Mouse (Mus musculus): ENCODE measurements around the gene Gsta1. TPM values are rescaled to one million over a fixed set of nuclear protein-coding genes. Genes with fewer than 3 reads are reported as not detected.

The Gsta1 gene
- total and polyA plus RNA-seq, 3 experiments: not detected

DNA sequence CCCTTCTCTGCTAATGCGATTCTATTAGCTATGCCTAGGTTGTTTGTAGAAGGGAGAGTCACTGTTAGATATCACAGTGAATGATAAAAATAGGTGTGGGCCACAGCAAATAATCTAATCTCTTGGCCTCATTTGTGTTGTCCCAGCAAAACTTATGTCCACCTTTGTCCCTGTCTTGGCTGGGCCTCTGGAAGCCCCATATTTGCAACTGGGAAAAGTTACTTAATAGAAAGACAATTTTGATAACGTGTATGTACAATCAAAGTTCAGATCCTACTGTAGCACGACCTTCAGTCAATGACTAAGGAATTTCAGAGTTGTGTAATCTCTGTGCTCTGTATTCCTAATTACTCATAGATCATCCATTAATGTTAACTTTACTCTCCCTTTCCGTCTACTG lies 13.4 kb upstream of the Gsta1 start:
- no peak overlapping the region for H3K9ac ChIP-seq (ENCODE audit: control insufficient read depth, low read depth, low read length, poor library complexity, severe bottlenecking)
- no peak overlapping the region for H3K4me3 ChIP-seq (ENCODE audit: control insufficient read depth in 1 of 2, insufficient read depth in 1 of 2, low read depth in 2 of 2, low read length in 2 of 2)
- H3K9me3 ChIP-seq (replicated peaks; ENCODE audit: insufficient read depth, low read length): no peaks in the 10 kb centered on the region
- no peak for DNase-seq (ENCODE audit: low read depth, low spot score)
- no peaks in the 10 kb centered on the region for H3K79me2 ChIP-seq (ENCODE audit: control insufficient read depth, insufficient read depth, low read length, poor library complexity)
- H3K27me3 ChIP-seq (ENCODE audit: control insufficient read depth in 1 of 2, insufficient read depth in 2 of 2, low read length in 2 of 2): no peaks in the 10 kb centered on the region
- peaks cover 0 to 5% of the 10 kb centered on the region in 2 experiments; a peak in 2 of 4 replicates for H3K36me3 ChIP-seq (ENCODE audit: control insufficient read depth in 1 of 2, insufficient read depth in 2 of 2, low read length in 2 of 2)
- H3K4me1 ChIP-seq (ENCODE audit: control insufficient read depth in 1 of 2, insufficient read depth in 2 of 2, low read length in 2 of 2): peaks cover 5 to 8% of the 10 kb centered on the region in 2 experiments
- no peak overlapping the region for H3K27ac ChIP-seq (ENCODE audit: control insufficient read depth, low read depth, low read length)
- TF ChIP-seq ZMIZ1 (IDR thresholded peaks at IDR 0.05; ENCODE audit: low read depth, low read length) (no peak), RCOR1 (IDR thresholded peaks at IDR 0.05; ENCODE audit: low read depth, low read length) (no peak), GABPA (IDR thresholded peaks at IDR 0.05; ENCODE audit: low read depth, low read length) (no peak), GATA1 (IDR thresholded peaks at IDR 0.05; ENCODE audit: low read depth, low read length) (no peak), CTCF (IDR thresholded peaks at IDR 0.05 in 2 of 3, conservative IDR thresholded peaks at IDR 0.05 in 1 of 3; ENCODE audit: control insufficient read depth in 1 of 3, insufficient read depth in 1 of 3, low read depth in 2 of 3, low read length in 3 of 3, poor library complexity in 1 of 3, severe bottlenecking in 1 of 3) (no peak), MXI1 (IDR thresholded peaks at IDR 0.05; ENCODE audit: low read depth, low read length) (no peak), KAT2A (conservative IDR thresholded peaks at IDR 0.05; ENCODE audit: low read depth, low read length) (no peak), JUND (IDR thresholded peaks at IDR 0.05; ENCODE audit: low read depth, low read length) (no peak), TBP (IDR thresholded peaks at IDR 0.05; ENCODE audit: low read depth, low read length) (no peak), MAX (IDR thresholded peaks at IDR 0.05; ENCODE audit: low read length) (no peak), USF1 (IDR thresholded peaks at IDR 0.05; ENCODE audit: low read depth, low read length) (no peak), NELFE (IDR thresholded peaks at IDR 0.05; ENCODE audit: low read depth, low read length) (no peak), RAD21 (IDR thresholded peaks at IDR 0.05; ENCODE audit: low read depth, low read length) (no peak), SIN3A (IDR thresholded peaks at IDR 0.05; ENCODE audit: low read length) (no peak), SMC3 (IDR thresholded peaks at IDR 0.05; ENCODE audit: low read depth, low read length) (no peak), ZKSCAN1 (IDR thresholded peaks at IDR 0.05; ENCODE audit: low read depth, low read length) (no peak), MAFK (IDR thresholded peaks at IDR 0.05; ENCODE audit: borderline replicate concordance, low read depth, low read length) (no peak), POLR2AphosphoS5 (IDR thresholded peaks at IDR 0.05; ENCODE audit: borderline replicate concordance, low read depth, low read length) (no peak), CHD2 (IDR thresholded peaks at IDR 0.05; ENCODE audit: low read length) (no peak)

DNA sequence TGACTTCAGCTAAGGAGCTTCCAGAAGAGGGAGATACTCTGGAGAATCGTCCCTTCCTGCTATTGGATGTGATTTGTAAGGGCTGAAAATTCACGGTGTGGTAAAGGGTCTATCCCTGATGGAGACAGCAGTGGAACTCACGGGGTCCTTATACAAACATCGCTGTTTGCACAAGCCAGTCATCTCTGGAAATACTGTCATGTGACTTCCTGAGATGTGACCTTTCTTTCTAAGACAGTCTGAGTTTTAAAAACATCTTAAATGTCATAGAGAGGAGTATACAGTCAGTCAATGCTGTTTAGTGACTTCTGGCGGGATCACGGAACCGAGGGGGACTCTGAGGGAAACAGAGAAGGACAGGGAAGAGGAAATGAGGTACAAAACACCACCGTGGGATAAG lies 7.8 kb upstream of the Gsta1 start:
- Histone ChIP-seq H3K36me3 (ENCODE audit: control insufficient read depth in 1 of 2, insufficient read depth in 2 of 2, low read length in 2 of 2) (no peaks in the 10 kb centered on the region), H3K9ac (ENCODE audit: control insufficient read depth, low read depth, low read length, poor library complexity, severe bottlenecking) (no peak overlapping the region), H3K4me1 (ENCODE audit: control insufficient read depth in 1 of 2, insufficient read depth in 2 of 2, low read length in 2 of 2) (no peaks in the 10 kb centered on the region), H3K9me3 (replicated peaks; ENCODE audit: insufficient read depth, low read length) (no peaks in the 10 kb centered on the region), H3K27ac (ENCODE audit: control insufficient read depth, low read depth, low read length) (no peak overlapping the region), H3K27me3 (ENCODE audit: control insufficient read depth in 1 of 2, insufficient read depth in 2 of 2, low read length in 2 of 2) (no peaks in the 10 kb centered on the region), H3K79me2 (ENCODE audit: control insufficient read depth, insufficient read depth, low read length, poor library complexity) (no peaks in the 10 kb centered on the region), H3K4me3 (ENCODE audit: control insufficient read depth in 1 of 2, insufficient read depth in 1 of 2, low read depth in 2 of 2, low read length in 2 of 2) (no peak overlapping the region)
- no peak for TF ChIP-seq HCFC1 (IDR thresholded peaks at IDR 0.05; ENCODE audit: low read depth, low read length)
- no peak for TF ChIP-seq GABPA (IDR thresholded peaks at IDR 0.05; ENCODE audit: low read depth, low read length)
- no peak for TF ChIP-seq GATA1 (IDR thresholded peaks at IDR 0.05; ENCODE audit: low read depth, low read length)
- TF ChIP-seq CTCF (IDR thresholded peaks at IDR 0.05 in 2 of 3, conservative IDR thresholded peaks at IDR 0.05 in 1 of 3; ENCODE audit: control insufficient read depth in 1 of 3, insufficient read depth in 1 of 3, low read depth in 2 of 3, low read length in 3 of 3, poor library complexity in 1 of 3, severe bottlenecking in 1 of 3): no peak
- no peak for DNase-seq (ENCODE audit: low read depth, low spot score)

Measured in MEL (cell line).